Mouse (Mus musculus): ENCODE results near the gene Syne2. TPM values are rescaled to one million over a fixed set of nuclear protein-coding genes. Genes with fewer than 3 reads are reported as not detected.

Gene Syne2
- polyA plus RNA-seq, 1 experiment from 2014 or later, result 42.6 TPM

GRCm38 (mm10) chr12:75796510-75796909 is 21.4 kb upstream of the Syne2 start:
- Histone ChIP-seq H3K4me3 (ENCODE audit: low read length) (no peak overlapping the region), H3K27ac (ENCODE audit: low read depth, low read length) (no peak overlapping the region), H3K9me3 (ENCODE audit: control insufficient read depth, low read length) (peaks cover 2% of the 10 kb centered on the region; the same call in 1 of the 2 replicates), H3K27me3 (replicated peaks; ENCODE audit: control insufficient read depth, insufficient read depth, low read length) (no peaks in the 10 kb centered on the region), H3K4me2 (ENCODE audit: low read length) (no peak overlapping the region), H3K36me3 (ENCODE audit: control insufficient read depth, insufficient read depth, low read length) (no peaks in the 10 kb centered on the region), H3K9ac (ENCODE audit: low read depth, low read length) (no peak overlapping the region), H3K4me1 (ENCODE audit: control insufficient read depth, insufficient read depth, low read depth, low read length) (no peaks in the 10 kb centered on the region)
- ATAC-seq, result no peak
- 70% methylated on average over 2 of the region's 2 CpGs for WGBS

DNA sequence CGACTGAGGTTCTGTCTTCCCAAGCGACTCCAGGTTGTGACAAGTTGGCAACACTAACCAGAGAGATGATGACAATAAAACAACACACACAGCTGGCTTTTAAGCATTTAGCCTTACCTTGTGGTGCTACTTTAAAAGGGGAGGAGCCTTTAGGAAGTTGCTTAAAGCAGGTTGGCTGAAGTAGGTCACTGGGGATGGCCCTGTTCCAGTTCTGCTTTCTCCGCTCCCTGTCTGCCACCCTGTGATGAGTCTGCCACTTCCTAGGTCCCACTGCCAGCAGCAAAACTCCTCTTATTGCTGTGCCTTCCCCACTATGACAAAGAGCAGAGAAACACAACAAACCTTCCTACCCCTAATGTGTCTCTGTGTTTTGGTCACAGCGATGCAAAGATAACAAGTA is 11.7 kb upstream of the Syne2 start:
- no peak for ATAC-seq

DNA sequence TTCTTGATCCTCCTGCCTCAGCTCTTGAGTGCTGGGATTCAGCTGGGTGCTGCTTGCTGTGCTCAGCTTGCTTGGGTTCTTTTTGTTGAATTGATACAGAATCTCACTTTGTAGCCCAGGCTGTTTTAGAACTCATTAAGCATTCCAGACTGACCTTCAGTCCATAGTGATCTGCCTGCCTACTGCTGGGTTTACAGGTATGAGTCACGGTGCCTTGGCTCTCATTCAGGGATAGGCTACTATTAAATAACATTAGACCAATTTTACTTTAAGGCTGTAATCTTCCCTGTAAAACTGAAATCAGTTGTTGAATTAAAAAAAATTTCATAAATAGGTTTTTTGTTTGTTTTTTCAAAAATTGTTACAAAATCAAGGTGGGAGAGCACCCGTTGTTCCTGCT is 4.2 kb upstream of the Syne2 start:
- Histone ChIP-seq H3K4me3 (ENCODE audit: low read length) (no peak overlapping the region), H3K36me3 (ENCODE audit: control insufficient read depth, insufficient read depth, low read length) (no peaks in the 10 kb centered on the region), H3K27ac (ENCODE audit: low read depth, low read length) (no peak overlapping the region), H3K4me1 (ENCODE audit: control insufficient read depth, insufficient read depth, low read depth, low read length) (peaks cover 3% of the 10 kb centered on the region), H3K9ac (ENCODE audit: low read depth, low read length) (no peak overlapping the region), H3K4me2 (ENCODE audit: low read length) (no peak overlapping the region), H3K9me3 (ENCODE audit: control insufficient read depth, low read length) (no peaks in the 10 kb centered on the region), H3K27me3 (replicated peaks; ENCODE audit: control insufficient read depth, insufficient read depth, low read length) (no peaks in the 10 kb centered on the region)
- ATAC-seq, result no peak
- 93% methylated on average over 2 of the region's 2 CpGs for WGBS

More for the DNA sequence above, 11.7 kb upstream of the Syne2 start:
- 85% methylated on average over 4 of the region's 4 CpGs for WGBS
- Histone ChIP-seq H3K4me2 (ENCODE audit: low read length) (no peak overlapping the region), H3K4me1 (ENCODE audit: control insufficient read depth, insufficient read depth, low read depth, low read length) (no peaks in the 10 kb centered on the region), H3K27ac (ENCODE audit: low read depth, low read length) (no peak overlapping the region), H3K36me3 (ENCODE audit: control insufficient read depth, insufficient read depth, low read length) (no peaks in the 10 kb centered on the region), H3K4me3 (ENCODE audit: low read length) (no peak overlapping the region), H3K9ac (ENCODE audit: low read depth, low read length) (no peak overlapping the region), H3K9me3 (ENCODE audit: control insufficient read depth, low read length) (no peaks in the 10 kb centered on the region), H3K27me3 (replicated peaks; ENCODE audit: control insufficient read depth, insufficient read depth, low read length) (no peaks in the 10 kb centered on the region)

DNA sequence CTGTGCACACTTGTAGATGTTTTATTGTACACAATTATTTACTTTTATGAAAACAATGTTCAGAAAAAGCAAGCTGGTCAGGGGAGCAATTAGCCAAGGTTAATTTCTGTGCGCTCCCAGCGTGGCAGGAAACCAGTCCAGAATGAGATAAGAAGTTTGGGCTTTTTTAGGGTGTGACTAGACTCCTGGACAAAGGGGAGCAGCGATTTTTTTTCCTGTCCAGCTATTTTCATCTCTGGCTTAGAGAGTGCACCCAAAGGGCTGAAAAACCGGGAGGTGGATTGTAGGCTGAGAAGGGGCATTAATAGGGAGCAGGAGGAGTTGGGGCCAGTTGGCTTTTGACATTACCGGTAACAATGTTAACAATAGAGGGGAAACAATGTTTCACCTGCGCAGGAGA is 3.4 kb upstream of the Syne2 start:
- ATAC-seq, result no peak
- Histone ChIP-seq H3K27ac (ENCODE audit: low read depth, low read length) (no peak overlapping the region), H3K4me1 (ENCODE audit: control insufficient read depth, insufficient read depth, low read depth, low read length) (peaks cover 6% of the 10 kb centered on the region), H3K9ac (ENCODE audit: low read depth, low read length) (no peak overlapping the region), H3K9me3 (ENCODE audit: control insufficient read depth, low read length) (no peaks in the 10 kb centered on the region), H3K36me3 (ENCODE audit: control insufficient read depth, insufficient read depth, low read length) (no peaks in the 10 kb centered on the region), H3K27me3 (replicated peaks; ENCODE audit: control insufficient read depth, insufficient read depth, low read length) (no peaks in the 10 kb centered on the region), H3K4me3 (ENCODE audit: low read length) (no peak overlapping the region), H3K4me2 (ENCODE audit: low read length) (no peak overlapping the region)
- WGBS, result 83% methylated on average over 6 of the region's 6 CpGs

GRCm38 (mm10) chr12:75816981-75817856 is 715 bp upstream of the Syne2 start:
- WGBS, result 15% methylated on average over 21 of the region's 25 CpGs
- no peak for ATAC-seq
- Histone ChIP-seq H3K4me1 (ENCODE audit: control insufficient read depth, insufficient read depth, low read depth, low read length) (peaks cover 9% of the 10 kb centered on the region), H3K9me3 (ENCODE audit: control insufficient read depth, low read length) (no peaks in the 10 kb centered on the region), H3K9ac (ENCODE audit: low read depth, low read length) (peak overlapping the region; percentile 89; the same call in 1 of the 2 replicates), H3K4me3 (ENCODE audit: low read length) (peak overlapping the region; percentile 91), H3K36me3 (ENCODE audit: control insufficient read depth, insufficient read depth, low read length) (no peaks in the 10 kb centered on the region), H3K4me2 (ENCODE audit: low read length) (peak overlapping the region; percentile 82), H3K27ac (ENCODE audit: low read depth, low read length) (no peak overlapping the region), H3K27me3 (replicated peaks; ENCODE audit: control insufficient read depth, insufficient read depth, low read length) (no peaks in the 10 kb centered on the region)

DNA sequence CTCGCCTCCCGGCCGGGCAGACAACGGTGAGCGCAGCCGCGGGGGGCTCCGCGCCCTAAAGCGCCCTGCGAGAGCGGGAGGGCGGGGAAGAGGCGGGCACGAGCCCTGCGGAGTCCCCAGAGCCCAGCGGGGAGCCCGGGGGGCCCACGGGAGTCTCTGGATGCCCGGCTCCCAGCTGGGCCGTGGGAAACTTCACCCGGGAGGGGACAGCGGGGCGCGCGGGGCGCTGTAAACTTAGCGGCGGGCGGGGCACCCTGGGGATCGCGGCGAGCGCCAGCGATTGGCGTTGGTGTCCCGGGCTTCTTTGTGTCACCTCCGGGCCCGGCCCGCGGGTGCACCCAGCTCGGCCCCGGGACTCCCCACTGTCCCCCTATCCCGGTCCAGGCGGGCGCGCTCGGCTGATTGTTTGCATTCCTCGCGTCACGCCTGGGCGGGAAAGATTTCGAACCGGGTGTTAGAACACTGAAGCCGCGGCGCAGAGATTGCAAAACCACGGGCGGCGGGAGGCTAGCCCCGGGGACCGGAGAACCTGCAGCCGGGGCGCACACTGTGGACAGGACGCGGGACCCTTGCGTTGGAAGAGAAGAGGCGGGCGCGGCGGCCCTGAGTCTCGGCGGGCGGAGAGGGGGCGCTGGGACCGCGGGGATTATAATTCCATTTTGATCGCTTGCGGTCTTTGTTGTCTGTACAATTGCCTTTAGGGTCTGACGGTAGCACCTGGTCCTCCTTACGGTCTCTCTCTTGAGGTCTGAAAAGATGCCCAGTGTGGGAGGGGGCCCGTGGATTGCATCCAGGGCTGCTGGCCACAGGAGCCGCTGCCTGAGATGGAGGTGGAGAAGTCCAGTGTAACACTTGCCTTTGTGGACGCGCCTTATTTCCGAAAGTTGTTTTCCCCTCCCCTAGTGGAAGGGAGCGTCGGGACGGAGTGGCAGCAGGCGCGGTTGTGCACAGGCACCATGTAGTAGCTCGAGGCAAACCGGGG is 810 bp downstream of the Syne2 start:
- WGBS, result under 1% methylated on average over 82 of the region's 93 CpGs
- Histone ChIP-seq H3K27ac (ENCODE audit: low read depth, low read length) (peak overlapping the region; percentile 67), H3K4me2 (ENCODE audit: low read length) (peak overlapping the region; percentile 82), H3K4me3 (ENCODE audit: low read length) (peak overlapping the region; percentile 91), H3K9me3 (ENCODE audit: control insufficient read depth, low read length) (no peaks in the 10 kb centered on the region), H3K27me3 (replicated peaks; ENCODE audit: control insufficient read depth, insufficient read depth, low read length) (no peaks in the 10 kb centered on the region), H3K9ac (ENCODE audit: low read depth, low read length) (peak overlapping the region; percentile 89), H3K36me3 (ENCODE audit: control insufficient read depth, insufficient read depth, low read length) (no peaks in the 10 kb centered on the region), H3K4me1 (ENCODE audit: control insufficient read depth, insufficient read depth, low read depth, low read length) (peaks cover 9% of the 10 kb centered on the region)
- peak; percentile 89 for ATAC-seq

DNA sequence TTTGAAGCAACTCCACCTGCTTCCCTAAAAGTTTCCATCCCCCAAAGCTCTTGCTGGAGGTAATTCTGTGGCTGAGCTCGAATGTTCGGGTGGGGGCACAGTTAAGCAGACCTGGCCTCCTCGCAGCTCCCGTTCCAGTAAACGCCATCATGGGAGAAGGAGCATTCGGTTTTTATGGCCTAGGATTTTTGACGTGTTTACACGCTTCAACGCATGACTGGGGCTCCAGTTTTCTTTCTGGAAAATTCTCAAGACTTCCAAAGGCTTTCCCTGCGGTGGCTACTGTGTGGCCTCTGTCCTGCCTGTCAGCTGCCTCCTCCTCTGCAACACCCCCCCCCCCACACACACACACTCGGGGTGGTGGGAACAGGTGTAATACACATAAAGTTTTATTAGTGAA is 1.5 kb downstream of the Syne2 start:
- Histone ChIP-seq H3K36me3 (ENCODE audit: control insufficient read depth, insufficient read depth, low read length) (no peaks in the 10 kb centered on the region), H3K9me3 (ENCODE audit: control insufficient read depth, low read length) (no peaks in the 10 kb centered on the region), H3K4me3 (ENCODE audit: low read length) (peak overlapping the region; percentile 91), H3K4me2 (ENCODE audit: low read length) (peak overlapping the region; percentile 82), H3K27ac (ENCODE audit: low read depth, low read length) (no peak overlapping the region), H3K27me3 (replicated peaks; ENCODE audit: control insufficient read depth, insufficient read depth, low read length) (no peaks in the 10 kb centered on the region), H3K9ac (ENCODE audit: low read depth, low read length) (peak overlapping the region; percentile 89), H3K4me1 (ENCODE audit: control insufficient read depth, insufficient read depth, low read depth, low read length) (peaks cover 9% of the 10 kb centered on the region)
- 7% methylated on average over 11 of the region's 11 CpGs for WGBS
- no peak for ATAC-seq

DNA sequence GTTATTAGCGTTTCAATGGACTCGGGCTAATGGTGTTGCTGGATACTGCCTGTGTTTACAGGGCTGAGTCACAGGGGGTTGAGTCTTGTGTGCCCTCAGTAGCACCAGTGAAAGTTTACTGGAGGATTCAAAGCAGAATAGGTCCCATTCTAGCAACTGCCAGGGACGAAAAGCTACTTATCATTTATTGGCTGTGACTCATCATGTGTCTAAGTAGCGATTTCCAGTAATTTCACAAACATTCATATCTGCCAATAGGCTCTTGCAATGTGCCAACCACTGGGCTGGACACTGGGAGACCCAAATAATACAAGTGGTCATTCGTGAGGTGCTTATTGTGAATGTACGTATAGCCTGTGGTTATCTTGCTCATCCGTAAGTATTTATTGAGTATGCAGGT is 2.3 kb downstream of the Syne2 start:
- H3K36me3 ChIP-seq (ENCODE audit: control insufficient read depth, insufficient read depth, low read length), result no peaks in the 10 kb centered on the region
- no peak overlapping the region for H3K4me2 ChIP-seq (ENCODE audit: low read length)
- peaks cover 9% of the 10 kb centered on the region for H3K4me1 ChIP-seq (ENCODE audit: control insufficient read depth, insufficient read depth, low read depth, low read length)
- H3K4me3 ChIP-seq (ENCODE audit: low read length), result no peak overlapping the region
- no peak for ATAC-seq
- no peak overlapping the region for H3K9ac ChIP-seq (ENCODE audit: low read depth, low read length)
- H3K9me3 ChIP-seq (ENCODE audit: control insufficient read depth, low read length), result no peaks in the 10 kb centered on the region
- WGBS, result 81% methylated on average over 7 of the region's 7 CpGs
- H3K27me3 ChIP-seq (replicated peaks; ENCODE audit: control insufficient read depth, insufficient read depth, low read length), result no peaks in the 10 kb centered on the region
- H3K27ac ChIP-seq (ENCODE audit: low read depth, low read length), result no peak overlapping the region

GRCm38 (mm10) chr12:75822122-75822521 is 4.2 kb downstream of the Syne2 start:
- 43% methylated on average over 6 of the region's 6 CpGs for WGBS
- Histone ChIP-seq H3K9ac (ENCODE audit: low read depth, low read length) (no peak overlapping the region), H3K9me3 (ENCODE audit: control insufficient read depth, low read length) (no peaks in the 10 kb centered on the region), H3K4me3 (ENCODE audit: low read length) (no peak overlapping the region), H3K4me1 (ENCODE audit: control insufficient read depth, insufficient read depth, low read depth, low read length) (peaks cover 9% of the 10 kb centered on the region), H3K27me3 (replicated peaks; ENCODE audit: control insufficient read depth, insufficient read depth, low read length) (no peaks in the 10 kb centered on the region; the same call in 1 of the 2 replicates), H3K36me3 (ENCODE audit: control insufficient read depth, insufficient read depth, low read length) (no peaks in the 10 kb centered on the region), H3K4me2 (ENCODE audit: low read length) (no peak overlapping the region), H3K27ac (ENCODE audit: low read depth, low read length) (no peak overlapping the region)
- no peak for ATAC-seq
